Mouse (Mus musculus) liver, embryonic 14.5 days (tissue): Measurements from ENCODE around the gene Ccdc18.

Experiments
- CTCF ChIP-seq: IDR thresholded peaks from 2 replicates; pipeline ENCODE4 v1.5.1; 2016; ENCODE audit warnings: antibody characterized with exemption, low read depth, control low read depth
- EP300 ChIP-seq: IDR thresholded peaks from 2 replicates; pipeline ENCODE4 v1.6.1; 2016; ENCODE audit warnings: antibody characterized with exemption, low read depth

DNA sequence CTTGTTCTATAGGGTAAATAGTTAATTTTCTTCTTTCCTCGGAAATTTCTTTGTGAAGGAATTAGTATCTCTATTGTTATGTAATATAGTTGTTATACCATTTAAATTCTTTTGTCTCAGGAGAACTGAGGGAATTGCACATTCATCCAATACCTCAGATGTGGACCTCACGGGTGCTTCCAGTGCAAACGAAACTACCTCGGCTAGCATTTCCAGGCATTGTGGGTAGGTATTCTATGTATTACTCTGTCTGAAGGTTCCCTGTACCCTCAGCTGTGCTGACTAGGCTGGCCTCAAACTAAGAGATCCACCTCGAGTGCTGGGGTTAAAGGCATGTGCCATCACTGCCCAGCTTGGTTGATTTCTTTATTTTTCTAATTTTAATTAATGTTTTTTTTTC, 28.4 kb upstream of the Ccdc18 start:
- no peak for TF ChIP-seq CTCF
- TF ChIP-seq EP300 = no peak
